Comparison of ENCODE assay signal across 8 mouse cellular contexts in genomic region chr8:61223729-61224379, GRCm38 (mm10). TPM values are rescaled to one million over a fixed set of nuclear protein-coding genes. Genes with fewer than 3 reads are reported as not detected.
DNase-seq lines count a peak whose midpoint lies in the region; ATAC-seq lines count a peak whose summit lies in the region.

TSS of gene Sh3rf1 (plus strand) at chr8:61223872.

- ATAC-seq in activated CD4-positive, CD25-positive, alpha-beta regulatory T cell, adult 4 months, result peak; percentile 94
- peak; percentile 78 for ATAC-seq in common myeloid progenitor, adult 5-6 weeks (replicated peaks; ENCODE audit: low read depth, poor library complexity, severe bottlenecking)
- ATAC-seq in inflammation-experienced regulatory T-cells, adult 6 months, result peak; percentile 90
- ATAC-seq in megakaryocyte-erythroid progenitor cell, adult 5-6 weeks (replicated peaks; ENCODE audit: low FRiP score, low TSS enrichment, poor library complexity, severe bottlenecking), result peak; percentile 85

- DNase-seq in gastrocnemius, postnatal 14 days, result peak; percentile 85
- peak; percentile 52 to 81 for DNase-seq in left cerebral cortex, postnatal 14 days (ENCODE audit: low spot score in 2 of 2)
- peak; percentile 84 for DNase-seq in right cerebral cortex, postnatal 25 days
- peak; percentile 76 to 81 for DNase-seq in urinary bladder, postnatal 4 days (ENCODE audit: low spot score in 2 of 2)

- intact Hi-C loops in gastrocnemius, postnatal 14 days (cut with DNase I; ENCODE audit: low total_unique reads), result loop anchor here (10.0 kb wide), 1 partner anchor 261 kb away; the partner anchor contains the start of gene Cbr4
- intact Hi-C loops in left cerebral cortex, postnatal 14 days (cut with DNase I), result loop anchor here (10.0 kb wide), 1 partner anchor 61 kb away; no protein-coding TSS in a partner anchor

RNA-seq across cellular contexts. Expression of gene Sh3rf1, which starts in this region (rescaled TPM):
- polyA plus RNA-seq in activated CD4-positive, CD25-positive, alpha-beta regulatory T cell, adult 4 months (2017; shearing (Covaris generic)), result 1 to 10 TPM; 5.6 to 6.5 TPM
- total RNA-seq in common myeloid progenitor, adult 5-6 weeks (2017), result 1.8 and 4.6 TPM in 2 replicates
- total RNA-seq in gastrocnemius, postnatal 14 days (2021), result 1 to 10 TPM; 2.8 to 3.4 TPM
- 1 to 10 TPM; 6.4 to 9.2 (median 6.4) TPM for polyA plus RNA-seq in inflammation-experienced regulatory T-cells, adult 6 months (2017; shearing (Covaris generic))
- 10 to 100 TPM; 39.5 to 41.7 TPM for total RNA-seq in left cerebral cortex, postnatal 14 days (2021)
- total RNA-seq in megakaryocyte-erythroid progenitor cell, adult 5-6 weeks (2014; fragmentation: Nextera tagmentation), result 1.8 and 2.8 TPM in 2 replicates
- 0.14 and 0.91 TPM in 2 replicates for total RNA-seq in megakaryocyte-erythroid progenitor cell, adult 5-6 weeks (2017)

Comparison
In these comparisons a context has a peak if more than half of its experiments do, and no peak if none do; other contexts are left out.
1. Peak in every context shown above with its lines: DNase-seq and ATAC-seq.